Mouse (Mus musculus): Measurements from ENCODE around the gene Kdelc2.

The Kdelc2 gene

GRCm38 (mm10) chr9:53383951-53384866 lies at the start of gene Kdelc2:
Kdelc2 (plus strand) TSS chr9:53384025.
- peak; percentile 72 for DNase-seq (ENCODE audit: extremely low spot score, low read depth, low spot score)

GRCm38 (mm10) chr9:53335131-53335530 lies 48.7 kb upstream of the Kdelc2 start:
- DNase-seq (ENCODE audit: extremely low spot score, low read depth, low spot score): no peak

- DNase-seq (ENCODE audit: extremely low spot score, low read depth, low spot score): no peak
These were observed 44.2 kb upstream of the Kdelc2 start for GRCm38 (mm10) chr9:53339603-53340002.

GRCm38 (mm10) chr9:53340328-53340916 lies 43.4 kb upstream of the Kdelc2 start:
- DNase-seq (ENCODE audit: extremely low spot score, low read depth, low spot score): no peak

DNA sequence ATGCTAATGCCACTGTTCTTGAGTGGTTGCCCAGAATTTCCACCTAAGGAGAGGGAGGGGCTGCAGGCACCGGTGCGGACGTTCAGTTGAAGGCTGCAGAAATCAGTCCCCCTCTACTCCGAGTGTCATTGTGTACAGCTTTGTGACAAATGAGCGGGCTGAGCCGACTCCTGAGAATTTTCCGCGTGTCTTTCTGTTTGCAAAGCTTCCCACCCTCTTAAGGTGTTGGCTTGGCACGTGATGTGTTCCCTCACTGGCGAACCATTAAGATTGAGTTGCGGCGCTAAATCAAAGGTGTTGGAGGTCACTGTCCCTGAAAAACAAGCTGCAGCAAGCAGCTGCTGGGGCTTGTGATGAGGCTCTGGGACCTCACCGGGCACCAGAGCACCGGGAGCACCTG lies 42.9 kb upstream of the Kdelc2 start:
- DNase-seq (ENCODE audit: extremely low spot score, low read depth, low spot score): no peak

GRCm38 (mm10) chr9:53341981-53342380 lies 41.8 kb upstream of the Kdelc2 start:
- no peak for DNase-seq (ENCODE audit: extremely low spot score, low read depth, low spot score)

DNA sequence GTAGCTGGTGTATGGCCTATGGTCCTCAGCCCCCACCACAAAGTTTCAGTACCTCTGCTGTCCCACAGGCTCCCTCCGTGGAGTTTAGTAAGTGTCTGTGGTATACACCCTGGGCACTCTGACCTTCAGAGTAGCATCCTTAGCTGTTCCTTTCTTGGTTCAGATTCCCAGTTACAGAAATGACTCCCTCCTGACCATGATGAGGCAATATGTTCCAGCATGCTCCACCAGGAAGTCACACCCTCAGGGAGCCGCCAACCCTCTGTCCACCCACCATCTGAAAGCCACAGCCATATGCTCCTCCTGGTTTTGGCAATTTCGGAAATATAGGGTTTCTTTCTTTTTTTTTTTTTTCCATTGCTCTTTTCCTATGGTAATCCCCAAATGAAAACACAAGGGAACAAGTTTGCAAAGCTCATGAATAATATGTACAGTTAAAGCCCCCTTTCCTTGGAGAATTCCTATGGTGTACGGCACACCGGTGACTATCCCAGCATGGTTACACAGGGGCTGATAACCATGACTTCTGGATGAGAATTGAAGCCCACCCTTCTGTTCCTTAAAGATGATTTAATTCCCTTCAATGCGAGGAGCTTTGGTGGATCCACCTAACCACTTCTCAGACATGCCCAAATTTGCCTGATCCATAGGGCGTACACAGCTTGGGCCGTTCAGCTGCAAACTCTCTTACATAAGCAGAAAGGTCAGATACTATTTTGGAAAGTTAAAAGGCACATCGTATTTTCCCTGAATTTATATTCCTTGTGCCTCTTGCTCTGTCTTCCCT lies 39.0 kb upstream of the Kdelc2 start:
- DNase-seq (ENCODE audit: extremely low spot score, low read depth, low spot score): no peak

- no peak for DNase-seq (ENCODE audit: extremely low spot score, low read depth, low spot score)
These were observed 38.1 kb upstream of the Kdelc2 start for GRCm38 (mm10) chr9:53345728-53346127.

GRCm38 (mm10) chr9:53346402-53346801 lies 37.4 kb upstream of the Kdelc2 start:
- no peak for DNase-seq (ENCODE audit: extremely low spot score, low read depth, low spot score)

- DNase-seq (ENCODE audit: extremely low spot score, low read depth, low spot score): no peak
These were observed 34.6 kb upstream of the Kdelc2 start for GRCm38 (mm10) chr9:53349211-53349610.

DNA sequence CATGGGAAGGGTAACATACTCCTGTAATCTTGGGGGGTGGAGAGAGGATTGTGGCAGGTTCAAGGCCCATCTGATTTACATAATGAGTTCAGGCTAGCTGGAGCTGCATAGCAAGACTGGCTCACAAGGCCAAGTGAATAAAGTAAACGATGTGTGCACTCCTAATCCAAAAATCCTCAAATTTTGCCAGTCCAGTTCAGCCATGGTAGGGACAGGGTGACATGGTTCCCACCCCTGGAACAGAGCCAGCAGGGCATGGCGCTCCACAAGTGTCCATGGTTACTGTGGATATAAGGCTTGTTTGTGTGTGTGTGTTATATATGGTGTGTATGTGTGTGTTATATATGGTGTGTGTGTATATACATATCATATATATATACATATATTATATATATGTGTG lies 33.5 kb upstream of the Kdelc2 start:
- no peak for DNase-seq (ENCODE audit: extremely low spot score, low read depth, low spot score)

- no peak for DNase-seq (ENCODE audit: extremely low spot score, low read depth, low spot score)
These were observed 31.9 kb upstream of the Kdelc2 start for GRCm38 (mm10) chr9:53351899-53352298.

- DNase-seq (ENCODE audit: extremely low spot score, low read depth, low spot score): no peak
These were observed 30.7 kb upstream of the Kdelc2 start for GRCm38 (mm10) chr9:53353161-53353560.

DNA sequence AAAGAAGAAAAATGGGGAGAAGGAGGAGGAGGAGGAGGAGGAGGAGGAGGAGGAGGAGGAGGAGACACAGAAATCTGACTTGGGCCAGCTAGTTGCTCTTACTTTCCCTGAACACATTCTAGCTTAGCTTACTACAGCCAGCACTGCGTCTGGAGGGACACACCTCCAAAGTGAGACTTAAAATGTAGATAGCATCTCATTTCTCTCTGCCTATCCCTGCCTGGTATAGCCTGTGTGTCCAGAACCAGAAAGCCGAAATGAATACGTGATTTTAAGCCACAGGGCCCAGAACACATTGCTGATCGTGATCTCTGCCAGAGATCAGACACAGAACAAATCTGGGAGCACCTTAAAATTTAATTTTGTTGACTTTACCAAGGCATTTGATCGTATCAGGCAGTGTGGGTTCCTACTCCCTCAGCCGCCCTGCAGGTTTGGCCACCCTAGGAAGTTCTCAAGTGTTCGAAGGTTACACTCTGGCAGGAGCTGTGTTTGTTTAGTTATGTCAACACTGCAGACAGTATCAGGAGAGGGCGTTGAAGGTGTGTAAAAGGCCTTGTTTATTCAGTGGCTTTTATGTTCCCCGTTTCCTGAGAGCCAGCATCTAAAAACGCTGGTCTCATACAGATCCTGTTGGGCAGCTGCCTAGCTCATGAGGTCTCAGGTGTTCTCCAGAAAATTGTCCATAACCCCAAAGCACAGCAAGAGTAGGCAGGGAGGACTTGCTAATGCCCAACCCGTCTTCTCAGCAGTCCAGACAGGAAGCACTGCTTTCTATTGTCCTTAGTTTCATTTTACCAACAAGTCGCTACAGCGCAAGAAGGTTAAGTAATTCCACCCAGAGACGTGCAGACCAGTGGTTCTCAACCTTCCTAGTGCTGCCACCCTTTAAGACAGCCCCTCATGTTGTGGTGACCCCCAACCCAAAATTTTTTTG lies 27.3 kb upstream of the Kdelc2 start:
- DNase-seq (ENCODE audit: extremely low spot score, low read depth, low spot score): no peak

GRCm38 (mm10) chr9:53371339-53371738 lies 12.5 kb upstream of the Kdelc2 start:
- DNase-seq (ENCODE audit: extremely low spot score, low read depth, low spot score): no peak

DNA sequence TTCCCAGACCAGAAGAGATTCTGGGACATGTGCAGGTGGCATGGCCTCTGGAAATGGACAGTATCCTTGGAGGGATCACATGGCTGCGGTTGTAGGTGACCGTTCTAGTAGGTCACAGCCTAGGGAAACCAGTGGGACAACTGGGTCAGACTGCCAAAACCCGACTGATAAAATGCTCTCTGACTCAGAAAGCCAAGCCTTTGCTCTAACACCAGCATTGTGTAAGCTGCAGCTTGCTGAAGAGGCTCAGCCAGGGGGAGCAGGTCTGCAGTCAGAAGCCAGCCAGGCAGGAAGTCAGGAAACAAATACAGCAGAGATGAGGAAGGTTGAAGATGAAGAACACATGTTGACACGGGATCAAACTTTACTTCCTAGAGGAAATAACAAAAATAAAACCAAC lies 7.9 kb upstream of the Kdelc2 start:
- DNase-seq (ENCODE audit: extremely low spot score, low read depth, low spot score): no peak

- DNase-seq (ENCODE audit: extremely low spot score, low read depth, low spot score): no peak
These were observed 7.0 kb upstream of the Kdelc2 start for GRCm38 (mm10) chr9:53376820-53377219.

GRCm38 (mm10) chr9:53377597-53377996 lies 6.2 kb upstream of the Kdelc2 start:
- no peak for DNase-seq (ENCODE audit: extremely low spot score, low read depth, low spot score)

DNA sequence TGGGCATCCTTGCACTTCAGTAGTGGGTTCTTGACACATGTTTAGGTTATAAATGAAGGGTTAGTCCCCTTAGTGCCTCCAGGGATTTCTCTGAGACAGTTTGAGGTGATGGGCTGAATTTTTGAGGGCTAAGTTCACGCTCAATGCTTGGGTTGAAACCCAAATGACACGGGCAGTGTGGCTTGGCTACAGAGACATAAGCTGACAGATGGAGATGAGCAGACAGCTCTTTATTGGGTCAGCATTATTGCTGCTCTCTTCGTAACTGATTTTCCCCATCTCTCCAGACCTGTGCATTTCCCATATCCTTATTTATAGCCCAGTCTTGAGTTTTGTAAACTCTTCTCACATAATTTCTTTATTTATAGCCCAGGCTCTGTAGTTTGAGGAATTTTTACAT lies 5.7 kb upstream of the Kdelc2 start:
- DNase-seq (ENCODE audit: extremely low spot score, low read depth, low spot score): no peak

DNA sequence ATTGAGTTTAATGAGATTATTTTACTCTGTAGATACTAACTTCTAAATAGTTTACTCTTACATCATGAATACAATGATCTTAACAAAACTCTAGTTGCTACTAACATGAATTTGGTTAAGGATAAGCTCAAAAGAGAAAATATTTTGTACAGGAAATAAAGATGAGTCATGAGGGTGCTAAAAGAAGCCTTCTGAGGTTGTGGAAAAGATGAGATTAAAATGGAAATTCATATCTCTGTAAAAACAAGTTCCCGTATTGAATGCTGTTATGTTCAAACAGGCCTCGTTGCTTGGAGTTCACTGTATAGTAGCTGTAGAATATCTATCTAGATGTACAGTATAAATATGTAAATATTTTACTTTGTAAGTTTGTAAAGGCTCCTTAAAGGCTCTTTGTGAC lies 3.2 kb upstream of the Kdelc2 start:
- DNase-seq (ENCODE audit: extremely low spot score, low read depth, low spot score): no peak
